Mouse (Mus musculus): ENCODE results near the gene Elane. TPM values are rescaled to one million over a fixed set of nuclear protein-coding genes. Genes with fewer than 3 reads are reported as not detected.

The Elane gene
- polyA plus RNA-seq, 1 experiment from 2014 or later, result not detected

DNA sequence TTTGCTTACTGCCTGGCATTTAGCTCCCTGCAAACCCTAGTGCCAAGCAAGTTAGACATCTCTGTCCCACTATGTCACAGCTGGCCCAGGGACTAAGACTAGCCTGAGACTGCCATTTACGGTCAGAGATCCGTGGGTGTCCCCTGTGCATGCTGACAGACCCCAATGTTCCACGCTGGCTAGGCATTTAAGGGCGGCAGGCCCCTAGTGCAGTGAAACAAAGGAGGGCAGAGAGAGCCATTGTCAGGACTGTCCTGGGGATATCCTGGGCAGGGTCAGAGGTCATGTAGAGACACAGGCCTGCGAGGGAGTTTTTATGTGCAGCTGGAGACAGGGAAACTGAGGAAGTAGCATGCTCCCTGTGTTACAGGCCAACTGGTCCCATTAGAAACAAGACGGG lies 47.8 kb downstream of the Elane start:
- ATAC-seq, result no peak
- H3K27ac ChIP-seq (ENCODE audit: low read depth, low read length), result peak overlapping the region; percentile 57; the same call in 1 of the 2 replicates
- 64% methylated on average over 6 of the region's 6 CpGs for WGBS
- peaks cover 20% of the 10 kb centered on the region for H3K4me1 ChIP-seq (replicated peaks; ENCODE audit: control insufficient read depth, insufficient read depth, low read length)
- no peaks in the 10 kb centered on the region for H3K9me3 ChIP-seq (ENCODE audit: control insufficient read depth)
- peaks cover 36% of the 10 kb centered on the region for H3K36me3 ChIP-seq (ENCODE audit: control insufficient read depth, insufficient read depth)
- H3K27me3 ChIP-seq (replicated peaks; ENCODE audit: control insufficient read depth, insufficient read depth, low read length), result no peaks in the 10 kb centered on the region
- no peak overlapping the region for H3K4me3 ChIP-seq (ENCODE audit: low read depth, low read length)
- no peak for TF ChIP-seq CTCF (IDR thresholded peaks at IDR 0.05; ENCODE audit: low read depth)
- H3K4me2 ChIP-seq (replicated peaks; ENCODE audit: low read depth), result peak overlapping the region; percentile 10; the same call in 1 of the 2 replicates
- H3K9ac ChIP-seq (ENCODE audit: low read depth, low read length), result no peak overlapping the region

DNA sequence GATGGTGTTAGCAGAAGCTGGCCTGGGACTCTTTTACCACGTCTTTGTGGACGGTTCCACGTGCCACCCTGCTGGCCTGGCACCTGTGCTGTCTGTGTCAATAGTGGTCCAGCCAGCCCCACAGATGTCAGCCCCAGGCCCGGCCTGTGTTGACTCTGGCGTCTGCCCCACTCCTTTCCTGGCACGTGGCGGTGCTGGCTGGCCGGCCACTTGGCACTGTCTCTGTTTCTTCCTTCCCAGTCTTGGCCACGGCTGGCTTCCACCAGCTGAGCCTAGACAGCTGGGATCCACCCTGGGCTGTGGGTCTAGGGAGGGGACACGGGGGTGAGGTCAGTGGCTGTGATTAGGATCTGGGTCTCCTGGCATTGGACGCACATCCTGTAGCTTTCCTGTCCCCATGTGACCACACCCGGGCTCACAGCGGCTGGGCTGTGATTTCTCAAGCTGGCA lies 48.2 kb downstream of the Elane start:
- peaks cover 18% of the 10 kb centered on the region for H3K4me1 ChIP-seq (replicated peaks; ENCODE audit: control insufficient read depth, insufficient read depth, low read length)
- H3K4me3 ChIP-seq (ENCODE audit: low read depth, low read length), result no peak overlapping the region
- H3K9ac ChIP-seq (ENCODE audit: low read depth, low read length), result no peak overlapping the region; the same call in 1 of the 2 replicates
- H3K36me3 ChIP-seq (ENCODE audit: control insufficient read depth, insufficient read depth), result peaks cover 40% of the 10 kb centered on the region
- no peak for ATAC-seq
- TF ChIP-seq CTCF (IDR thresholded peaks at IDR 0.05; ENCODE audit: low read depth), result no peak
- H3K27me3 ChIP-seq (replicated peaks; ENCODE audit: control insufficient read depth, insufficient read depth, low read length), result no peaks in the 10 kb centered on the region
- peak overlapping the region; percentile 62 for H3K27ac ChIP-seq (ENCODE audit: low read depth, low read length)
- no peak overlapping the region; the same call in 1 of the 2 replicates for H3K4me2 ChIP-seq (replicated peaks; ENCODE audit: low read depth)
- WGBS, result 29% methylated on average over 13 of the region's 13 CpGs
- no peaks in the 10 kb centered on the region for H3K9me3 ChIP-seq (ENCODE audit: control insufficient read depth)

DNA sequence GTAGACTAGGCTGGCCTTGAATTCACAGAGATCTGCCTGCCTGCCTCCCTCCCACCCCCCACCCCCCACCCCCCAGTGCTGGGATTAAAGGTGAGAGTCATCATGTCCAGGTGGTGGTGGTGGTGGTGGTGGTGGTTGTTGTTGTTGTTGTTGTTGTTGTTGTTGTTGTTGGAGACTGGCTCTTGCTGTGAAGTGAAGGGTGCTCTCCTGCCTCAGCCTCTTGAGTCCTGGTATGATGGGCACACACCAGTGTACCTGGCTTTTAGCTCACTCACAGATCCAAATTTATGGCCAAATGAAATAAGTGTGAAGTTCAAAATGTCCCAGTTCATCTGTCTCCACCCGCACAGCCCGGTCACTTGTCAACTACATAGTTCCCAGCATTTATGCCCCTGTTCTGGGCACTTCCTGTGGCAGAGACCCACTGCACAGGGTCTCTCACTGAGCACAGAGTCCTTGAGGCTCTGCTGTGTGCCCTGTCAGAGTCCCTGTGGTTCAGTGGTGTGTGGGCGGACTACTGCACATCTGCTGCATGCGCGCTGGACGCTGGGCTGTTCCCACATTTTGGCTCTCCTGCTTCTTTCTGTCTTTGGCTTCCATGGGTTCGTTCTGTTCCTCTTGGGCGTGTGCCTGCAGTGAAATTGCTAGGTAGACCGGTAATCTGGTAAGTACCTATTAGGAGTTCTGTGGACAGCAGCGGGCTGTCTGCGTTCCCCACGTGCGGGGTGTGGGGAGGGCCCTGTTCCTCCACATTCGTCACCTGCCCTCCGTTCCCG lies 48.9 kb downstream of the Elane start:
- H3K9me3 ChIP-seq (ENCODE audit: control insufficient read depth), result no peaks in the 10 kb centered on the region
- 78% methylated on average over 16 of the region's 16 CpGs for WGBS
- no peak overlapping the region for H3K9ac ChIP-seq (ENCODE audit: low read depth, low read length)
- no peak for TF ChIP-seq CTCF (IDR thresholded peaks at IDR 0.05; ENCODE audit: low read depth)
- H3K27me3 ChIP-seq (replicated peaks; ENCODE audit: control insufficient read depth, insufficient read depth, low read length), result no peaks in the 10 kb centered on the region
- H3K4me1 ChIP-seq (replicated peaks; ENCODE audit: control insufficient read depth, insufficient read depth, low read length), result peaks cover 24% of the 10 kb centered on the region
- H3K27ac ChIP-seq (ENCODE audit: low read depth, low read length), result peak overlapping the region; percentile 62
- no peak overlapping the region for H3K4me3 ChIP-seq (ENCODE audit: low read depth, low read length)
- H3K36me3 ChIP-seq (ENCODE audit: control insufficient read depth, insufficient read depth), result peaks cover 40% of the 10 kb centered on the region
- ATAC-seq, result no peak
- no peak overlapping the region; the same call in 1 of the 2 replicates for H3K4me2 ChIP-seq (replicated peaks; ENCODE audit: low read depth)

DNA sequence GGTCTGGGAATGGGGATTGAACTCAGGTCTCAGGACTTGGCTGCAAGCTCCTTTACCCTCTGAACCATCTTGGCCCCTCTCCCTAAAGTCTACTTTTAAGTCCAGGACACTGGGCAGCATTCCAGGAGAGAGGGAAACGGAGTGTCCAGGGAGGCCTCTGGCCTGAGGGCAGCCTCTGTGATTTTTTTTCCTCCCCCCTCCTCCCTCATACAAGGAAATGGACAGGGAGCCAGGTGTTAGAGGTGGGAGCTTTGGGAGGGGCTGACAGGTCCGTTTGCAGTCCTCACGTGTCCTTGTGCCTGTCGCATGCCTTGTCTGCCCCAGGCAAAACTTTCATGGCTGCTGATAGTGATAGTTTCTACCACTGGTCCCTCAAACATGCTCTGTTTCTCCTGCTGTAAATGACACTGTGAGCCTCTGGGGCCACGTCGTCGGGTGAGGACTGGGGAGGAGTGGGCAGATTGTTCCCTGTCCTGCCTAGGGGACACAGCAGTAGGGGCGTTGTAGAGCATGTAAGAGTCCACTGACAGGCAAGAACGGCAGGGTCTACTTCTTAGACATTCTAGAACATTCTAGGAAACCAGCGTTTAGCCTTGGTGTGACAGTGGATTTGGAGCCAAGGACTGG lies 50.4 kb downstream of the Elane start:
- Histone ChIP-seq H3K9ac (ENCODE audit: low read depth, low read length) (no peak overlapping the region), H3K9me3 (ENCODE audit: control insufficient read depth) (no peaks in the 10 kb centered on the region), H3K27me3 (replicated peaks; ENCODE audit: control insufficient read depth, insufficient read depth, low read length) (no peaks in the 10 kb centered on the region), H3K4me2 (replicated peaks; ENCODE audit: low read depth) (peak overlapping the region; percentile 55), H3K4me1 (replicated peaks; ENCODE audit: control insufficient read depth, insufficient read depth, low read length) (peaks cover 26% of the 10 kb centered on the region), H3K27ac (ENCODE audit: low read depth, low read length) (peak overlapping the region; percentile 89), H3K4me3 (ENCODE audit: low read depth, low read length) (no peak overlapping the region), H3K36me3 (ENCODE audit: control insufficient read depth, insufficient read depth) (peaks cover 35% of the 10 kb centered on the region)
- peak; percentile 25 for ATAC-seq
- WGBS, result 23% methylated on average over 10 of the region's 10 CpGs
- TF ChIP-seq CTCF (IDR thresholded peaks at IDR 0.05; ENCODE audit: low read depth), result no peak

DNA sequence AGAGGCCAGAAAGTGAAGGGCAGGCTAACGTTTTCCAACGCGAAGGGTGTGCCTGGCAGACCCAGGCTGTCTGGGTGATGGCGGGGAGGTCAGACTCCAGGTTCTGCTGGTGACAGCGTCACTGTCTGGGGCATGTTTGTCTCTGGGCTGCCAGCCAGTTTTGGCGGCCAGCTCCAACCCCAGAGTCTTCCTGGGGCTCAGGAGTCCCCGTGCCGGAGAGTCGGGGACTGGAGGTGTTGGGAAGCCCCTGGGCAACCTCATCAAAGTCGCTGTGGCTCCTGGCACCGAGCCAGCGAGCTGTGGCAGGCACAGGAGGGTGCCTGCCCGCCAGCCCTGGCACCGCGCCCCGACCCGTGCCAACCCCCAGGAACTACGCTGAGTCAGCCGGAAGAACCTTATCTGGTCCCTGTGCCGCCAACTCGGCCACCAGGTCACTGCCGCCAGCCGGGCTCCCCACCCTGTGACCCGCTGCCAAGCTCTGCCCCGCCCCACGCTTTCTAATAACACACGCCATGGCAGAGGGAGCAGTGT lies 50.9 kb downstream of the Elane start:
- H3K9me3 ChIP-seq (ENCODE audit: control insufficient read depth), result no peaks in the 10 kb centered on the region
- no peak overlapping the region for H3K4me3 ChIP-seq (ENCODE audit: low read depth, low read length)
- peaks cover 26% of the 10 kb centered on the region for H3K4me1 ChIP-seq (replicated peaks; ENCODE audit: control insufficient read depth, insufficient read depth, low read length)
- peaks cover 35% of the 10 kb centered on the region for H3K36me3 ChIP-seq (ENCODE audit: control insufficient read depth, insufficient read depth)
- no peaks in the 10 kb centered on the region for H3K27me3 ChIP-seq (replicated peaks; ENCODE audit: control insufficient read depth, insufficient read depth, low read length)
- peak overlapping the region; percentile 55 for H3K4me2 ChIP-seq (replicated peaks; ENCODE audit: low read depth)
- no peak for TF ChIP-seq CTCF (IDR thresholded peaks at IDR 0.05; ENCODE audit: low read depth)
- H3K9ac ChIP-seq (ENCODE audit: low read depth, low read length), result no peak overlapping the region; the same call in 1 of the 2 replicates
- 29% methylated on average over 27 of the region's 27 CpGs for WGBS
- peak overlapping the region; percentile 89 for H3K27ac ChIP-seq (ENCODE audit: low read depth, low read length)
- peak; percentile 79 for ATAC-seq

Small RNA genes lying within 50 kb of the gene (microRNA-seq; reads per million reads assigned to microRNA genes)
- gene Mir6910, result not detected

Other genes starting within 250 kb of the Elane start
- 1.9 and 2.2 TPM in 2 replicates for gene Shc2, start 248.3 kb upstream of the Elane start, polyA plus RNA-seq (2015; fragmentation: Nextera tagmentation; extraction: Ambion mirVana)
- not detected in 2 replicates for gene Odf3l2, start 240.5 kb upstream of the Elane start, polyA plus RNA-seq (2015; fragmentation: Nextera tagmentation; extraction: Ambion mirVana)
- gene Madcam1, start 221.7 kb upstream of the Elane start, polyA plus RNA-seq (2015; fragmentation: Nextera tagmentation; extraction: Ambion mirVana), result 15.6 and 16.9 TPM in 2 replicates
- 47.6 and 48.5 TPM in 2 replicates for gene Tpgs1, start 216.9 kb upstream of the Elane start, polyA plus RNA-seq (2015; fragmentation: Nextera tagmentation; extraction: Ambion mirVana)
- gene Cdc34, start 204.1 kb upstream of the Elane start, polyA plus RNA-seq (2015; fragmentation: Nextera tagmentation; extraction: Ambion mirVana), result 88.0 and 89.6 TPM in 2 replicates
- gene Gzmm, start 197.2 kb upstream of the Elane start, polyA plus RNA-seq (2015; fragmentation: Nextera tagmentation; extraction: Ambion mirVana), result 0.16 and 0.26 TPM in 2 replicates
- gene Bsg, start 181.8 kb upstream of the Elane start, polyA plus RNA-seq (2015; fragmentation: Nextera tagmentation; extraction: Ambion mirVana), result 888 and 937 TPM in 2 replicates
- gene Hcn2, start 169.6 kb upstream of the Elane start, polyA plus RNA-seq (2015; fragmentation: Nextera tagmentation; extraction: Ambion mirVana), result 0.38 and 0.43 TPM in 2 replicates
- gene Polrmt, start 139.7 kb upstream of the Elane start, polyA plus RNA-seq (2015; fragmentation: Nextera tagmentation; extraction: Ambion mirVana), result 18.7 and 20.1 TPM in 2 replicates
- 0.13 TPM in 1 of 2 replicates, not detected in the other for gene Fgf22, start 131.2 kb upstream of the Elane start, polyA plus RNA-seq (2015; fragmentation: Nextera tagmentation; extraction: Ambion mirVana)
- 41.2 and 43.5 TPM in 2 replicates for gene Rnf126, start 119.3 kb upstream of the Elane start, polyA plus RNA-seq (2015; fragmentation: Nextera tagmentation; extraction: Ambion mirVana)
- 7.3 and 8.9 TPM in 2 replicates for gene Fstl3, start 109.0 kb upstream of the Elane start, polyA plus RNA-seq (2015; fragmentation: Nextera tagmentation; extraction: Ambion mirVana)
- gene Prss57, start 95.3 kb upstream of the Elane start, polyA plus RNA-seq (2015; fragmentation: Nextera tagmentation; extraction: Ambion mirVana), result 0.07 TPM in 1 of 2 replicates, not detected in the other
- 19.9 and 21.1 TPM in 2 replicates for gene Palm, start 92.7 kb upstream of the Elane start, polyA plus RNA-seq (2015; fragmentation: Nextera tagmentation; extraction: Ambion mirVana)
- gene Misp, start 65.3 kb upstream of the Elane start, polyA plus RNA-seq (2015; fragmentation: Nextera tagmentation; extraction: Ambion mirVana), result 254 and 255 TPM in 2 replicates
- 86.9 and 92.2 TPM in 2 replicates for gene Ptbp1, start 31.8 kb upstream of the Elane start, polyA plus RNA-seq (2015; fragmentation: Nextera tagmentation; extraction: Ambion mirVana)
- 1.1 TPM in 2 replicates for gene Prtn3, start 11.8 kb upstream of the Elane start, polyA plus RNA-seq (2015; fragmentation: Nextera tagmentation; extraction: Ambion mirVana)
- 6.2 and 7.2 TPM in 2 replicates for gene Plppr3, start 11.6 kb upstream of the Elane start, polyA plus RNA-seq (2015; fragmentation: Nextera tagmentation; extraction: Ambion mirVana)
- gene Cfd, start 4.6 kb downstream of the Elane start, polyA plus RNA-seq (2015; fragmentation: Nextera tagmentation; extraction: Ambion mirVana), result not detected in 2 replicates
- 17.0 and 17.8 TPM in 2 replicates for gene Med16, start 22.7 kb downstream of the Elane start, polyA plus RNA-seq (2015; fragmentation: Nextera tagmentation; extraction: Ambion mirVana)
- 2.9 and 17.9 TPM in 2 replicates for gene Gm26602, start 24.6 kb downstream of the Elane start, polyA plus RNA-seq (2015; fragmentation: Nextera tagmentation; extraction: Ambion mirVana)
- gene Kiss1r, start 30.7 kb downstream of the Elane start, polyA plus RNA-seq (2015; fragmentation: Nextera tagmentation; extraction: Ambion mirVana), result 0.21 and 0.47 TPM in 2 replicates
- gene R3hdm4, start 35.0 kb downstream of the Elane start, polyA plus RNA-seq (2015; fragmentation: Nextera tagmentation; extraction: Ambion mirVana), result 62.0 and 62.8 TPM in 2 replicates
- 8.7 and 13.2 TPM in 2 replicates for gene Arid3a, start 40.8 kb downstream of the Elane start, polyA plus RNA-seq (2015; fragmentation: Nextera tagmentation; extraction: Ambion mirVana)
- gene Wdr18, start 73.9 kb downstream of the Elane start, polyA plus RNA-seq (2015; fragmentation: Nextera tagmentation; extraction: Ambion mirVana), result 41.9 and 44.0 TPM in 2 replicates
- 0.08 and 0.17 TPM in 2 replicates for gene Grin3b, start 84.5 kb downstream of the Elane start, polyA plus RNA-seq (2015; fragmentation: Nextera tagmentation; extraction: Ambion mirVana)
- gene Tmem259, start 98.1 kb downstream of the Elane start, polyA plus RNA-seq (2015; fragmentation: Nextera tagmentation; extraction: Ambion mirVana), result 24.7 and 25.3 TPM in 2 replicates
- 109 and 117 TPM in 2 replicates for gene Cnn2, start 102.3 kb downstream of the Elane start, polyA plus RNA-seq (2015; fragmentation: Nextera tagmentation; extraction: Ambion mirVana)
- gene Abca7, start 110.2 kb downstream of the Elane start, polyA plus RNA-seq (2015; fragmentation: Nextera tagmentation; extraction: Ambion mirVana), result 2.2 and 2.5 TPM in 2 replicates
- gene Arhgap45, start 130.4 kb downstream of the Elane start, polyA plus RNA-seq (2015; fragmentation: Nextera tagmentation; extraction: Ambion mirVana), result 1.2 and 1.3 TPM in 2 replicates
- 90.0 and 98.5 TPM in 2 replicates for gene Polr2e, start 153.5 kb downstream of the Elane start, polyA plus RNA-seq (2015; fragmentation: Nextera tagmentation; extraction: Ambion mirVana)
- gene Gpx4, start 160.9 kb downstream of the Elane start, polyA plus RNA-seq (2015; fragmentation: Nextera tagmentation; extraction: Ambion mirVana), result 1,519 and 1,523 TPM in 2 replicates
- gene Sbno2, start 219.3 kb downstream of the Elane start, polyA plus RNA-seq (2015; fragmentation: Nextera tagmentation; extraction: Ambion mirVana), result 9.8 and 11.1 TPM in 2 replicates
- 11.7 and 12.4 TPM in 2 replicates for gene Stk11, start 229.6 kb downstream of the Elane start, polyA plus RNA-seq (2015; fragmentation: Nextera tagmentation; extraction: Ambion mirVana)

Measured in intestine, postnatal 0 days (tissue).